8 mouse cellular contexts compared by ENCODE assay signal in the genomic region with DNA sequence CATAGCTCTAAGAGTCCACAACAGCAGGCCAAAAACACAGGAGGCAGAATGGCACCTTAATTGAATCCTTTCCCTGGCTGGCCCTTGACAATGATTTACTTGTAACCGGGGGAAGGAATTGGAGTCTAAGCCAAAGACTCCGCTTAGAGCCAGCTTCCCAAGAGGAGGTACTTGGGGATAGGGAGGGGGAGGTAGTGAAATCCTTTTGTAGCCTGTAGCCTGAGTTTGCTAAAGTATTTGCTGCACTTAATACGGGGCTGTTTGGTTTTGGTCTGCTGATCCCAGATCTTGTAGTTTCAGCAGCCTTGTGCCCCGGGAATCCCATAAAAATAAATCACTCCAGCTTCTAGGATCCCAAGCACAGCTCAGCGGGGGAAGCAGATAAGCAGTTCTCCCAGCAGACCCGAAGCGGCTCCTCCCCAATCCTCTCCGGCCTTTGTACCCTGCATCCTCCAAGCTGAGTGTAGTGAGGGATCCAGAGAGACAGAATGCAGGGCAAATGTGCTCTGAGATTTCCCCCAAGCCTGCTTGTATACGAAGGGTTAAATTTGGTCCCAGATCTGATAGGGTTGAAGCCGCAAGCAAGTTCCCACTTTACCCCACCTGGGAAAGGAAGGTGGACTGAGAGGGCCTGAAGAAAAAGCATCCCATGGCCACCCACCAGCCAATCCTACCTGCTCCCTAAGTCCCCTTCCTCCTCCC. TPM values are rescaled to one million over a fixed set of nuclear protein-coding genes. Genes with fewer than 3 reads are reported as not detected.
DNase-seq lines count a peak whose midpoint lies in the region; ATAC-seq and TF ChIP-seq lines count a peak whose summit lies in the region.

No protein-coding gene starts in this region.

- H3K9me3 ChIP-seq in forebrain, postnatal 0 days (ENCODE audit: low read length) = no peaks in the 10 kb centered on the region
- no peaks in the 10 kb centered on the region for H3K9me3 ChIP-seq in midbrain, embryonic 13.5 days
- H3K9me3 ChIP-seq in stomach, postnatal 0 days (ENCODE audit: control insufficient read depth, low read length) = no peaks in the 10 kb centered on the region

- H3K4me2 ChIP-seq in forebrain, postnatal 0 days (ENCODE audit: low read depth) = peak overlapping the region; percentile 94
- H3K4me2 ChIP-seq in midbrain, embryonic 13.5 days (replicated peaks) = peak overlapping the region; percentile 100
- peak overlapping the region; percentile 98 for H3K4me2 ChIP-seq in stomach, postnatal 0 days (replicated peaks; ENCODE audit: low read depth)

- WGBS in forebrain, postnatal 0 days = 3% methylated on average over 10 of the region's 10 CpGs
- WGBS in midbrain, embryonic 13.5 days = 1% methylated on average over 10 of the region's 10 CpGs
- WGBS in stomach, postnatal 0 days = 11% methylated on average over 10 of the region's 10 CpGs

- DNase-seq in adrenal gland, adult (ENCODE audit: inconsistent age in 2 of 2, low spot score in 1 of 2) = peak; percentile 50 to 81
- DNase-seq in adrenal gland, postnatal 4 days (ENCODE audit: low spot score in 2 of 2) = no peak
- DNase-seq in forebrain, postnatal 0 days = peak; percentile 56
- DNase-seq in hindlimb bud, embryonic 11.5 days (ENCODE audit: extremely low spot score, low read depth, low spot score) = peak; percentile 57
- DNase-seq in left cerebral cortex, postnatal 36 days (ENCODE audit: low spot score in 2 of 2) = peak; percentile 13 to 26
- DNase-seq in stomach, postnatal 0 days (ENCODE audit: low spot score) = peak; percentile 31

- peaks cover 4% of the 10 kb centered on the region for H3K4me1 ChIP-seq in bone marrow macrophage, adult 2 months (ENCODE audit: control insufficient read depth, insufficient read depth, low read length)
- peaks cover 5% of the 10 kb centered on the region; the same call in 1 of the 2 replicates for H3K4me1 ChIP-seq in forebrain, postnatal 0 days (ENCODE audit: insufficient read depth)
- H3K4me1 ChIP-seq in midbrain, embryonic 13.5 days (replicated peaks) = peaks cover 27% of the 10 kb centered on the region
- H3K4me1 ChIP-seq in stomach, postnatal 0 days (replicated peaks; ENCODE audit: control insufficient read depth, insufficient read depth) = no peaks in the 10 kb centered on the region

- TF ChIP-seq EP300 in stomach, postnatal 0 days (optimal IDR thresholded peaks at IDR 0.05) = no peak

- H3K9ac ChIP-seq in forebrain, postnatal 0 days = peak overlapping the region; percentile 63
- H3K9ac ChIP-seq in midbrain, embryonic 13.5 days (replicated peaks) = peak overlapping the region; percentile 76
- peak overlapping the region; percentile 87 for H3K9ac ChIP-seq in stomach, postnatal 0 days (ENCODE audit: low read length)

- H3K36me3 ChIP-seq in forebrain, postnatal 0 days (ENCODE audit: insufficient read depth) = no peaks in the 10 kb centered on the region
- H3K36me3 ChIP-seq in midbrain, embryonic 13.5 days = no peaks in the 10 kb centered on the region
- H3K36me3 ChIP-seq in stomach, postnatal 0 days (ENCODE audit: control insufficient read depth, insufficient read depth, low read length) = no peaks in the 10 kb centered on the region

- no peak overlapping the region for H3K27ac ChIP-seq in bone marrow macrophage, adult 2 months (ENCODE audit: insufficient read depth, low read depth, low read length)
- H3K27ac ChIP-seq in forebrain, postnatal 0 days (ENCODE audit: low read depth, low read length) = peak overlapping the region; percentile 83
- H3K27ac ChIP-seq in midbrain, embryonic 13.5 days = peak overlapping the region; percentile 55; the same call in 1 of the 2 replicates
- peak overlapping the region; percentile 98; the same call in 1 of the 2 replicates for H3K27ac ChIP-seq in stomach, postnatal 0 days (replicated peaks)

- ATAC-seq in forebrain, postnatal 0 days = peak; percentile 12; the same call in 1 of the 2 replicates
- ATAC-seq in midbrain, embryonic 13.5 days = peak; percentile 20
- no peak for ATAC-seq in stomach, postnatal 0 days (ENCODE audit: low FRiP score, low TSS enrichment)

- intact Hi-C loops in left cerebral cortex, postnatal 36 days (cut with DNase I) = loop anchor here (5.0 to 10.0 kb wide), 4 partner anchors 130 to 917 kb away; no protein-coding TSS in a partner anchor

- no peak for TF ChIP-seq CTCF in bone marrow macrophage, adult 2 months (IDR thresholded peaks at IDR 0.05; ENCODE audit: low read depth, low read length)
- no peak for TF ChIP-seq CTCF in forebrain, postnatal 0 days (IDR thresholded peaks at IDR 0.05; ENCODE audit: low read depth)
- TF ChIP-seq CTCF in stomach, postnatal 0 days (IDR thresholded peaks at IDR 0.05; ENCODE audit: low read depth) = no peak

- H3K4me3 ChIP-seq in bone marrow macrophage, adult 2 months (ENCODE audit: insufficient read depth, low read length) = peak overlapping the region; percentile 89
- peak overlapping the region; percentile 63 for H3K4me3 ChIP-seq in forebrain, postnatal 0 days (ENCODE audit: low read depth, low read length)
- H3K4me3 ChIP-seq in midbrain, embryonic 13.5 days (replicated peaks) = peak overlapping the region; percentile 71
- H3K4me3 ChIP-seq in stomach, postnatal 0 days (ENCODE audit: low read depth, low read length) = peak overlapping the region; percentile 75

- no peaks in the 10 kb centered on the region for H3K27me3 ChIP-seq in forebrain, postnatal 0 days (ENCODE audit: insufficient read depth, low read length)
- H3K27me3 ChIP-seq in midbrain, embryonic 13.5 days = peaks cover 10% of the 10 kb centered on the region; the same call in 1 of the 2 replicates
- H3K27me3 ChIP-seq in stomach, postnatal 0 days (ENCODE audit: control insufficient read depth, insufficient read depth, low read length) = no peaks in the 10 kb centered on the region

- TF ChIP-seq POLR2A in bone marrow macrophage, adult 2 months (IDR thresholded peaks at IDR 0.05; ENCODE audit: borderline replicate concordance, low read depth, low read length) = no peak

RNA-seq across cellular contexts. Expression of a gene that starts 31.3 kb away (rescaled TPM):
- 10 to 100 TPM; 22.6 to 24.1 TPM for total RNA-seq in adrenal gland, postnatal 4 days (2021)
- 13.6 and 15.7 TPM in 2 replicates for polyA plus RNA-seq in bone marrow macrophage, adult 2 months (2012; ENCODE audit: insufficient read depth, insufficient read length, missing spikeins)
- 15.8 and 20.2 TPM in 2 replicates for total RNA-seq in forebrain, postnatal 0 days (2014; rRNA removed)
- polyA plus RNA-seq in forebrain, postnatal 0 days (2015; fragmentation: Nextera tagmentation; extraction: Ambion mirVana) = 6.4 TPM in 2 replicates
- 1 to 10 TPM; 4.8 to 7.4 TPM for total RNA-seq in left cerebral cortex, postnatal 36 days (2021)
- 6.3 and 6.5 TPM in 2 replicates for polyA plus RNA-seq in midbrain, embryonic 13.5 days (2015; fragmentation: Nextera tagmentation; extraction: Ambion mirVana)
- 13.6 and 15.3 TPM in 2 replicates for polyA plus RNA-seq in stomach, postnatal 0 days (2015; fragmentation: Nextera tagmentation; extraction: Ambion mirVana)

Comparison
In these comparisons a context has a peak if more than half of its experiments do, and no peak if none do; other contexts are left out.
1. DNase-seq: peak in adrenal gland, adult (2 of 2), forebrain, postnatal 0 days (single experiment), hindlimb bud, embryonic 11.5 days (single experiment), left cerebral cortex, postnatal 36 days (2 of 2) and stomach, postnatal 0 days (single experiment); none in adrenal gland, postnatal 4 days (0 of 2).
2. Peak in every context shown above with its lines, with median percentiles within 50 percentile points of each other: H3K4me3 ChIP-seq, H3K4me2 ChIP-seq and H3K9ac ChIP-seq.